Mouse (Mus musculus) frontal cortex, postnatal 36 days (tissue): ENCODE data around the gene Ccdc85c.

Experiments
- DNase-seq, 2 experiments: peaks; one replicate each; pipeline ENCODE4 v3.0.0; 2022; ENCODE audit warnings: low spot score in 2 of 2

The Ccdc85c gene

GRCm38 (mm10) chr12:108294620-108295019 is 19.4 kb upstream of the Ccdc85c start:
- no peak for DNase-seq

GRCm38 (mm10) chr12:108292957-108293356 is 17.7 kb upstream of the Ccdc85c start:
- DNase-seq: peak; percentile 65 to 79

GRCm38 (mm10) chr12:108292419-108292818 is 17.2 kb upstream of the Ccdc85c start:
- DNase-seq: no peak

- DNase-seq: no peak
These were observed 13.1 kb upstream of the Ccdc85c start for GRCm38 (mm10) chr12:108288127-108288880.

GRCm38 (mm10) chr12:108287011-108287410 is 11.8 kb upstream of the Ccdc85c start:
- DNase-seq: no peak

- DNase-seq: no peak
These were observed 11.2 kb upstream of the Ccdc85c start for GRCm38 (mm10) chr12:108286381-108286780.

- DNase-seq: no peak
These were observed 10.2 kb upstream of the Ccdc85c start for GRCm38 (mm10) chr12:108285225-108286011.

- no peak for DNase-seq
These were observed 9.4 kb upstream of the Ccdc85c start for GRCm38 (mm10) chr12:108284455-108285224.

- no peak for DNase-seq
These were observed 3.1 kb upstream of the Ccdc85c start for GRCm38 (mm10) chr12:108278221-108278918.

- no peak for DNase-seq
These were observed 2.2 kb upstream of the Ccdc85c start for GRCm38 (mm10) chr12:108277341-108277841.

GRCm38 (mm10) chr12:108275920-108276822 is 946 bp upstream of the Ccdc85c start:
- peak; percentile 51 to 59 for DNase-seq

- DNase-seq: peak; percentile 96 to 97
These were observed 274 bp upstream of the Ccdc85c start for GRCm38 (mm10) chr12:108275508-108275890.

- no peak for DNase-seq
These were observed 971 bp downstream of the Ccdc85c start for GRCm38 (mm10) chr12:108274313-108274595.

GRCm38 (mm10) chr12:108273466-108274312 is 1.5 kb downstream of the Ccdc85c start:
- DNase-seq: no peak

GRCm38 (mm10) chr12:108272143-108272635 is 3.0 kb downstream of the Ccdc85c start:
- no peak for DNase-seq

- no peak for DNase-seq
These were observed 3.7 kb downstream of the Ccdc85c start for GRCm38 (mm10) chr12:108271351-108272142.

GRCm38 (mm10) chr12:108270240-108270919 is 4.8 kb downstream of the Ccdc85c start:
- DNase-seq: no peak

- no peak for DNase-seq
These were observed 5.5 kb downstream of the Ccdc85c start for GRCm38 (mm10) chr12:108269699-108270098.
